Mouse (Mus musculus) MEL (cell line): ENCODE results near the gene Phykpl.

Experiments
- BHLHE40 ChIP-seq: IDR thresholded peaks from 2 replicates; pipeline ENCODE4 v1.6.1; 2012; ENCODE audit warnings: low read depth, mild to moderate bottlenecking, inconsistent platforms, low read length, improper control_type of control experiment, borderline replicate concordance
- CTCF ChIP-seq, 3 experiments: IDR thresholded peaks in 2 of 3; conservative IDR thresholded peaks in 1 of 3; 2 replicates each; pipeline ENCODE4 v1.5.1; 2011 to 2012; ENCODE audit warnings: low read length in 3 of 3, low read depth in 2 of 3, mild to moderate bottlenecking in 2 of 3, improper control_type of control experiment in 1 of 3, inconsistent platforms in 1 of 3, mixed read lengths in 1 of 3, moderate library complexity in 1 of 3; ENCODE audit not compliant: control insufficient read depth in 1 of 3, insufficient read depth in 1 of 3, poor library complexity in 1 of 3, severe bottlenecking in 1 of 3
- E2F4 ChIP-seq: IDR thresholded peaks from 2 replicates; pipeline ENCODE4 v1.6.1; 2011; ENCODE audit warnings: low read depth, low read length, improper control_type of control experiment, borderline replicate concordance
- GABPA ChIP-seq: IDR thresholded peaks from 2 replicates; pipeline ENCODE4 v1.6.1; 2012; ENCODE audit warnings: low read depth, mild to moderate bottlenecking, inconsistent platforms, low read length, improper control_type of control experiment, moderate library complexity
- ZC3H11A ChIP-seq: IDR thresholded peaks from 2 replicates; pipeline ENCODE4 v1.6.1; 2012; ENCODE audit warnings: low read depth, mild to moderate bottlenecking, inconsistent platforms, low read length, improper control_type of control experiment

DNA sequence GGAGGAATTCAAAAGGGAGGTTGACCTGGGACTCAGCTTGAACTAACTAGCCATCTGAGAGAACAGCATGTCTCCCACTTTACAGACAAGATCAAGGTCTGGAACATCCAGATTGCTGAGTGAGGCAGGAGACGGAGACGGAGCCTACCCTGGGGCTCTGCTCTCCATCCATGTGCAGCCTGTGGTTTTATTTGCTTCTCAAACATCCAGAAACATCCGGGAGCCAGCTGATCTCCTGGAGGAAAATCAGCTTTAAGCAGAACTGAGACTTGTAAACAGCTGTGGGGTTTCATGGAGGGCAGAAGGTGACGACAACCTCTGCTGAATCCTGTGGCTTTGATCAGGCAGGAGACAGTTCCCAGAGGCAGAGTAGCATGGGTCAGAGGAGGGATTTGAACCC, 38.7 kb upstream of the Phykpl start:
- no peak for TF ChIP-seq GABPA
- no peak for TF ChIP-seq ZC3H11A
- no peak for TF ChIP-seq CTCF (IDR thresholded peaks at IDR 0.05 in 2 of 3, conservative IDR thresholded peaks at IDR 0.05 in 1 of 3; ENCODE audit: control insufficient read depth in 1 of 3, insufficient read depth in 1 of 3, low read depth in 2 of 3, low read length in 3 of 3, poor library complexity in 1 of 3, severe bottlenecking in 1 of 3)
- TF ChIP-seq BHLHE40: no peak
- no peak for TF ChIP-seq E2F4
